Mouse (Mus musculus) neural tube, embryonic 11.5 days (tissue): ENCODE measurements at regions not wholly inside any gene's neighbourhood (a gene's known extent, or its start where the extent isn't known, plus 50 kb on each side); places are given as distances from the start of the nearest gene placed in this dataset.

Experiments used
- ATAC-seq: fragments of 200-750 bp; cut with Nextera tagmentation; 2 replicates; pipeline ENCODE4 v1.8.0; 2017; ENCODE audit warnings: moderate number of reproducible peaks, mild to moderate bottlenecking, moderate TSS enrichment, moderate library complexity; ENCODE audit not compliant: insufficient read depth, low FRiP score, low TSS enrichment
- DNase-seq: peaks from one replicate; pipeline ENCODE4 v3.0.0-alpha.2; 2015; ENCODE audit warnings: low spot score
- H3K27ac ChIP-seq: fragments of 300-500 bp; sonication (generic); 2 replicates; pipeline ENCODE4 v1.5.1; 2014; ENCODE audit warnings: low read depth, mild to moderate bottlenecking, low read length
- H3K27me3 ChIP-seq: fragments of 300-500 bp; sonication (generic); 2 replicates; pipeline ENCODE4 v1.6.1; 2014; ENCODE audit warnings: mild to moderate bottlenecking, low read length, mixed read lengths; ENCODE audit not compliant: control insufficient read depth, insufficient read depth
- H3K36me3 ChIP-seq: fragments of 300-500 bp; sonication (generic); 2 replicates; pipeline ENCODE4 v1.6.1; 2014; ENCODE audit warnings: mild to moderate bottlenecking, low read length, moderate library complexity, mixed read lengths; ENCODE audit not compliant: control insufficient read depth, insufficient read depth
- H3K4me1 ChIP-seq: fragments of 300-500 bp; sonication (generic); 2 replicates; pipeline ENCODE4 v1.6.1; 2014; ENCODE audit warnings: low read length, mixed read lengths; ENCODE audit not compliant: control insufficient read depth, insufficient read depth
- H3K4me2 ChIP-seq: fragments of 300-500 bp; sonication (generic); 2 replicates; pipeline ENCODE4 v1.6.1; 2014; ENCODE audit warnings: low read depth, mild to moderate bottlenecking, moderate library complexity
- H3K4me3 ChIP-seq: fragments of 300-500 bp; sonication (generic); 2 replicates; pipeline ENCODE4 v1.5.1; 2014; ENCODE audit warnings: low read depth, low read length
- H3K9ac ChIP-seq: fragments of 300-500 bp; sonication (generic); 2 replicates; pipeline ENCODE4 v1.6.1; 2014; ENCODE audit warnings: mild to moderate bottlenecking, low read length
- H3K9me3 ChIP-seq: fragments of 300-500 bp; sonication (generic); 2 replicates; pipeline ENCODE4 v1.6.1; 2016; ENCODE audit warnings: low read length; ENCODE audit not compliant: control insufficient read depth
- WGBS: fragments of 180-500 bp; shearing (Covaris S2); extraction: QIAGEN DNeasy Blood & Tissue Kit; methylation state at CpG from one replicate; pipeline ENCODE4 v1.1.7; 2014; 5-methylcytosine and 5-hydroxymethylcytosine counted together

- H3K4me2 ChIP-seq, result no peak overlapping the region
- H3K4me3 ChIP-seq, result no peak overlapping the region
- 90% methylated on average over 3 of the region's 3 CpGs for WGBS
- no peak overlapping the region for H3K9ac ChIP-seq
- no peaks in the 10 kb centered on the region for H3K36me3 ChIP-seq
- no peaks in the 10 kb centered on the region for H3K9me3 ChIP-seq
- no peak for DNase-seq
- ATAC-seq, result no peak
- no peak overlapping the region for H3K27ac ChIP-seq
- no peaks in the 10 kb centered on the region for H3K4me1 ChIP-seq
- no peaks in the 10 kb centered on the region for H3K27me3 ChIP-seq
Measured at GRCm38 (mm10) chr1:14010789-14011188, 2082.3 kb downstream of the 4930444P10Rik start.

GRCm38 (mm10) chr1:14002550-14002949, 2090.6 kb downstream of the 4930444P10Rik start:
- Histone ChIP-seq H3K27ac (no peak overlapping the region), H3K9me3 (no peaks in the 10 kb centered on the region), H3K4me2 (no peak overlapping the region), H3K4me1 (no peaks in the 10 kb centered on the region), H3K9ac (no peak overlapping the region), H3K4me3 (no peak overlapping the region), H3K36me3 (no peaks in the 10 kb centered on the region), H3K27me3 (no peaks in the 10 kb centered on the region)
- WGBS, result 84% methylated on average over 1 of the region's 1 CpGs
- ATAC-seq (no peak), DNase-seq (no peak)

GRCm38 (mm10) chr1:14001431-14001830, 2091.7 kb downstream of the 4930444P10Rik start:
- no peak for DNase-seq
- no peak for ATAC-seq

DNA sequence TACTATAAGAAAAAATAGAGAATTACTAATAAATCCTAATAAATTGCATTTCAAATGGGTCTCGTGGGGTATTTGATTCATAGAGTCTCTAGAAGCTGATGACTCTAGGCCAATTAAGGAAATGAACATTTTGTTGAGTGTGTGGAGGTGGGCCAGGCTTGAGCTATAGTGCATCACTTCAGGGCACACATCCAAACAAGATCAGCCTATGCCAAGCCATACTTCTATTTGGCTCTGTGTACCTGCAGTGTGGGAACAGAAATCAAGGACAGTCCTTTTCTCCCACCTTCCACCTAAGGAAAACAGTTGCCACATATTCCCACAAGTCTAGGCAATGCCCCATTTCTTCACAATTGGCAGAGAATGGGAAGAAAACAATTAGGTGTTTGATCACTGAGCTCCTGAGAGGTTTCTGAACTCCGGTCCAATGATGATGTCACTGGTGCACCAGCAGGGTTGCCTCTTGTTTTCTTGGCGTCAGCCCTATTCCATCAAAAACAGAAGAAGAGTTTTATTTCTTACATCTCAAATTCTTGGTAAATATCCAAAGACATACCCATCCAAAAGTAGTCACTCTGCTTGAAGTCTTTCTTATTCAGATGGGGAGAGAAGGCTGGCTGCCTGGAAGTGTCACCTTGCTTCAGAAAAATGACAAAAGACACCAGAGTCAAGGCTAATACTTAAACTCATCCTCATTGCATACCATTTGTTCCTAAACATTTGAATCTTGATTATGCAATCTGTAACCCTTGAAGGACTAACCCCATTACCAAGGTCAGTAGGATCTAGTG, 2092.3 kb downstream of the 4930444P10Rik start:
- no peak for ATAC-seq
- Histone ChIP-seq H3K9ac (no peak overlapping the region), H3K27ac (no peak overlapping the region), H3K4me2 (no peak overlapping the region), H3K4me3 (no peak overlapping the region), H3K9me3 (no peaks in the 10 kb centered on the region), H3K36me3 (no peaks in the 10 kb centered on the region), H3K4me1 (no peaks in the 10 kb centered on the region), H3K27me3 (no peaks in the 10 kb centered on the region)
- 83% methylated on average over 3 of the region's 3 CpGs for WGBS
- DNase-seq, result no peak

More at GRCm38 (mm10) chr1:14001431-14001830, 2091.7 kb downstream of the 4930444P10Rik start:
- Histone ChIP-seq H3K27ac (no peak overlapping the region), H3K36me3 (no peaks in the 10 kb centered on the region), H3K9ac (no peak overlapping the region), H3K4me1 (no peaks in the 10 kb centered on the region), H3K4me3 (no peak overlapping the region), H3K4me2 (no peak overlapping the region), H3K27me3 (no peaks in the 10 kb centered on the region), H3K9me3 (no peaks in the 10 kb centered on the region)
- 47% methylated on average over 3 of the region's 3 CpGs for WGBS

- DNase-seq, result no peak
- H3K9ac ChIP-seq, result no peak overlapping the region
- ATAC-seq, result no peak
- no peak overlapping the region for H3K4me3 ChIP-seq
- H3K4me1 ChIP-seq, result no peaks in the 10 kb centered on the region
- H3K27ac ChIP-seq, result no peak overlapping the region
- H3K27me3 ChIP-seq, result no peaks in the 10 kb centered on the region
- no peaks in the 10 kb centered on the region for H3K9me3 ChIP-seq
- H3K36me3 ChIP-seq, result no peaks in the 10 kb centered on the region
- no peak overlapping the region for H3K4me2 ChIP-seq
- WGBS, result 96% methylated on average over 8 of the region's 11 CpGs
Measured at GRCm38 (mm10) chr1:13998178-13998708, 2094.9 kb downstream of the 4930444P10Rik start.

DNA sequence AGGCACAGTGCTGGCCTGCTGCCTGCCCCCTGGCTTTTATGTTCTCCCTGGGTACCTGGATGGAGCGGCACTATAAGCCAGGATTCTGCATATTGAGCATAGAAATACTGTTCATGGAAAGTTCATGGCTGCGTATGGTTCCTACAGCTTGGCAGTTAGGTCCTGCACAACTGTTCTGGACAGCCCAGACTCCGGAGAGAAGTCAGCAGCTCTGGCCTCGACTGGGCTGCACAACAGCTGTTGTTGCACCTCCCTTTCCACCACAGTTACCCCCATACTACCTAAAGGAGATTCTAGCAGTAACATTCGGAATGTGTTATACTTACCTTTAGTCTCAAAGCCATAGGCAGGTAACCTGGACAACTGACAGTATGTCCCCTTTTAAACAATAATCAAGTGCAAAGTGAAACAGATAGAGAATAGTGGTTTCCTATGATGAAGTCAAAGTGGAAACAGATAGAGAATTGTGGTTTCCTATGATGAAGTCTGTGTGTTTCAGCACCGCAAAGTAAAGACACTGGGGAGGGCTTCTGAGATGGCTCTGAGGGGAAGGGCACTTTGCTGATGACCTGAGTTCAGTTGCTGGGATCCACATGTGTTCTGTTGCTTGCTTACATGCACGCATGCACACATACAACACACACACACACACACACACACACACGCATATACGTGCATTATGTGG, 2099.2 kb downstream of the 4930444P10Rik start:
- Histone ChIP-seq H3K27me3 (no peaks in the 10 kb centered on the region), H3K4me1 (0 out of 2 replicates have a peak, but pooled peaks cover 2% of the 10 kb centered on the region), H3K4me2 (no peak overlapping the region), H3K36me3 (no peaks in the 10 kb centered on the region), H3K27ac (no peak overlapping the region), H3K9me3 (no peaks in the 10 kb centered on the region), H3K9ac (no peak overlapping the region), H3K4me3 (no peak overlapping the region)
- DNase-seq (no peak), ATAC-seq (no peak)
- 96% methylated on average over 9 of the region's 9 CpGs for WGBS

DNA sequence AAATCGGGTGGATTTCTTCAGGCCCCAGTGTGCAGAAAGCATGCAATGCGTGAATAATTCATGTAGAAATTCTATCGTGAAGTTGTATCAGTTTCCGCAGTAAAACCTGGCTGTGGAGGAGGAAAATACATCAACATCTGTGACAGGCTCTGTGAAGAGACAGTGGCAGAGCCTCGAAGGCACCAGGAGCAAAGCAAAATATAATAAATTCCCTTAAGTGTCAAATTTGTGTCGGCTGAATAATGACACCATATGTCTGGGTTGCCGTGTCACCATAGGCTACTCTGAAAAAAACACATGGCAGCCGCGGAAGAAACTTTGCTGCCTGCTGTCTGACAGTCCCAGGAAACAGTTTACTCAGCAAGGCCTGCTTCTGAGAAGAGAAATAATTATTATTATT, 2100.1 kb downstream of the 4930444P10Rik start:
- 0 out of 2 replicates have a peak, but pooled peaks cover 2% of the 10 kb centered on the region for H3K4me1 ChIP-seq
- 0 out of 2 replicates have a peak, but pooled peaks have one; percentile 16 for ATAC-seq
- no peak overlapping the region for H3K4me2 ChIP-seq
- no peak overlapping the region for H3K9ac ChIP-seq
- peak; percentile 18 for DNase-seq
- H3K36me3 ChIP-seq, result no peaks in the 10 kb centered on the region
- H3K27ac ChIP-seq, result no peak overlapping the region
- WGBS, result 22% methylated on average over 9 of the region's 9 CpGs
- H3K9me3 ChIP-seq, result no peaks in the 10 kb centered on the region
- no peaks in the 10 kb centered on the region for H3K27me3 ChIP-seq
- H3K4me3 ChIP-seq, result no peak overlapping the region

DNA sequence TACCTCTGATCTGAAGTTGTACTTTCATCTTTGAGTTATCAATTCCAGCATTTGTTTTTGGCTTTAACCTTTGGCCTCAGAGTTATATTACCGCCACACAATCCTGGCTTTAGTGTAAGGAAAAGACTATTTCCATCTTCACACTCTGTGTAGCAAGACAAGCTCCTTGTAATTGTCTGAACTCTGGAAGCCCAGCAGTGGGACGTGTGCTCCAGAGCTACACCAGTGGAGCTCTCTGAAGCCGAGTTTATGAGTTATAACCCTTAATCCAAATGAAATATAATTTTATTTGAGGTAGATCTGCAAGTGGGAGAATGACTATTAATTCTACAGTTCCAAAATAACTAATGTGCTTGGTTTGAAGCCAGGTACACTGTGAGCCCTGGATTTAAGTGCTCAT, 2103.8 kb downstream of the 4930444P10Rik start:
- H3K4me1 ChIP-seq, result 0 out of 2 replicates have a peak, but pooled peaks cover 2% of the 10 kb centered on the region
- no peaks in the 10 kb centered on the region for H3K9me3 ChIP-seq
- no peak for DNase-seq
- no peak overlapping the region for H3K27ac ChIP-seq
- H3K27me3 ChIP-seq, result no peaks in the 10 kb centered on the region
- H3K9ac ChIP-seq, result no peak overlapping the region
- no peak for ATAC-seq
- 81% methylated on average over 3 of the region's 3 CpGs for WGBS
- no peak overlapping the region for H3K4me3 ChIP-seq
- H3K36me3 ChIP-seq, result no peaks in the 10 kb centered on the region
- no peak overlapping the region for H3K4me2 ChIP-seq
